Mouse (Mus musculus): ENCODE data around the gene Cenpx. TPM values are rescaled to one million over a fixed set of nuclear protein-coding genes. Genes with fewer than 3 reads are reported as not detected.
A peak's percentile ranks its signal among the peaks of the same experiment; 100 is the strongest.

Cenpx gene
- total RNA-seq, 2 experiments from 2014 or later = 35.4 to 36.4 TPM

GRCm38 (mm10) chr11:120726243-120727168, 13.0 kb upstream of the Cenpx start:
- no peak for DNase-seq
- intact Hi-C loops (cut with DNase I) = no loop called here

- intact Hi-C loops (cut with DNase I) = loop anchor here (5.0 kb wide), 1 partner anchor 179 kb away; no protein-coding TSS in a partner anchor
- no peak for DNase-seq
These were observed 10.0 kb upstream of the Cenpx start for GRCm38 (mm10) chr11:120723509-120723908.

- DNase-seq = no peak
- intact Hi-C loops (cut with DNase I) = loop anchor here (5.0 kb wide), 1 partner anchor 179 kb away; no protein-coding TSS in a partner anchor
These were observed 9.3 kb upstream of the Cenpx start for GRCm38 (mm10) chr11:120722761-120723382.

GRCm38 (mm10) chr11:120722067-120722630, 8.6 kb upstream of the Cenpx start:
- intact Hi-C loops (cut with DNase I) = loop anchor here (5.0 kb wide), 1 partner anchor 180 kb away; no protein-coding TSS in a partner anchor
- no peak for DNase-seq

GRCm38 (mm10) chr11:120721124-120722066, 7.9 kb upstream of the Cenpx start, which contains the start of gene Rac3:
TSS of gene Rac3 (plus strand) at chr11:120721470.
- intact Hi-C loops (cut with DNase I) = loop anchor here (5.0 kb wide), 1 partner anchor 181 kb away; no protein-coding TSS in a partner anchor
- DNase-seq = peak; percentile 75 to 76

- intact Hi-C loops (cut with DNase I) = loop anchor here (1.0 to 5.0 kb wide), 3 partner anchors 56 to 321 kb away; no protein-coding TSS in a partner anchor
These were observed 6.9 kb upstream of the Cenpx start for GRCm38 (mm10) chr11:120720450-120720849.

GRCm38 (mm10) chr11:120719841-120720376, 6.4 kb upstream of the Cenpx start:
- intact Hi-C loops (cut with DNase I) = loop anchor here (1.0 to 5.0 kb wide), 3 partner anchors 56 to 321 kb away; no protein-coding TSS in a partner anchor

More at GRCm38 (mm10) chr11:120720450-120720849, 6.9 kb upstream of the Cenpx start:
- peak; percentile 90 to 95 for DNase-seq

GRCm38 (mm10) chr11:120719242-120719641, 5.7 kb upstream of the Cenpx start:
- intact Hi-C loops (cut with DNase I) = no loop called here
- no peak for DNase-seq

More at GRCm38 (mm10) chr11:120719841-120720376, 6.4 kb upstream of the Cenpx start:
- DNase-seq = no peak

- no peak for DNase-seq
- intact Hi-C loops (cut with DNase I) = no loop called here
These were observed 1.6 kb upstream of the Cenpx start for GRCm38 (mm10) chr11:120715131-120715530.

GRCm38 (mm10) chr11:120714546-120714945, 1.0 kb upstream of the Cenpx start:
- DNase-seq = no peak
- intact Hi-C loops (cut with DNase I) = loop anchor here (5.0 kb wide), 3 partner anchors 137 to 227 kb away; no protein-coding TSS in a partner anchor

GRCm38 (mm10) chr11:120712771-120713568, 568 bp downstream of the Cenpx start:
- DNase-seq = peak; percentile 68 to 69
- intact Hi-C loops (cut with DNase I) = loop anchor here (1.0 to 5.0 kb wide), 5 partner anchors 54 to 226 kb away; no protein-coding TSS in a partner anchor

- no peak for DNase-seq
- intact Hi-C loops (cut with DNase I) = loop anchor here (1.0 to 5.0 kb wide), 5 partner anchors 53 to 225 kb away; no protein-coding TSS in a partner anchor
These were observed 1.4 kb downstream of the Cenpx start for GRCm38 (mm10) chr11:120711980-120712604.

- no peak for DNase-seq
- intact Hi-C loops (cut with DNase I) = loop anchor here (5.0 kb wide), 3 partner anchors 133 to 223 kb away; no protein-coding TSS in a partner anchor
These were observed 2.9 kb downstream of the Cenpx start for GRCm38 (mm10) chr11:120710672-120711071.

GRCm38 (mm10) chr11:120709551-120709950, 4.0 kb downstream of the Cenpx start:
- intact Hi-C loops (cut with DNase I) = no loop called here
- DNase-seq = no peak

GRCm38 (mm10) chr11:120707969-120708368, 5.6 kb downstream of the Cenpx start:
- intact Hi-C loops (cut with DNase I) = no loop called here
- no peak for DNase-seq

GRCm38 (mm10) chr11:120707225-120707624, 6.3 kb downstream of the Cenpx start:
- intact Hi-C loops (cut with DNase I) = no loop called here
- no peak for DNase-seq

GRCm38 (mm10) chr11:120706120-120706519, 7.4 kb downstream of the Cenpx start:
- DNase-seq = no peak
- intact Hi-C loops (cut with DNase I) = no loop called here
